Mouse (Mus musculus) lung, adult 2 months (tissue): ENCODE results near the gene Ppp1r14d.
A peak's percentile ranks its signal among the peaks of the same experiment; 100 is the strongest.

Experiments used
- CTCF ChIP-seq: fragments of 200-500 bp; IDR thresholded peaks from 2 replicates; pipeline ENCODE4 v1.5.1; 2011; ENCODE audit warnings: mild to moderate bottlenecking, low read length, control low read depth; ENCODE audit not compliant: insufficient read depth
- POLR2A ChIP-seq: fragments of 200-500 bp; IDR thresholded peaks from 2 replicates; pipeline ENCODE4 v1.6.1; 2011; ENCODE audit warnings: low read depth, mild to moderate bottlenecking, control low read depth, low read length, borderline replicate concordance; ENCODE audit errors: extremely low read depth

DNA sequence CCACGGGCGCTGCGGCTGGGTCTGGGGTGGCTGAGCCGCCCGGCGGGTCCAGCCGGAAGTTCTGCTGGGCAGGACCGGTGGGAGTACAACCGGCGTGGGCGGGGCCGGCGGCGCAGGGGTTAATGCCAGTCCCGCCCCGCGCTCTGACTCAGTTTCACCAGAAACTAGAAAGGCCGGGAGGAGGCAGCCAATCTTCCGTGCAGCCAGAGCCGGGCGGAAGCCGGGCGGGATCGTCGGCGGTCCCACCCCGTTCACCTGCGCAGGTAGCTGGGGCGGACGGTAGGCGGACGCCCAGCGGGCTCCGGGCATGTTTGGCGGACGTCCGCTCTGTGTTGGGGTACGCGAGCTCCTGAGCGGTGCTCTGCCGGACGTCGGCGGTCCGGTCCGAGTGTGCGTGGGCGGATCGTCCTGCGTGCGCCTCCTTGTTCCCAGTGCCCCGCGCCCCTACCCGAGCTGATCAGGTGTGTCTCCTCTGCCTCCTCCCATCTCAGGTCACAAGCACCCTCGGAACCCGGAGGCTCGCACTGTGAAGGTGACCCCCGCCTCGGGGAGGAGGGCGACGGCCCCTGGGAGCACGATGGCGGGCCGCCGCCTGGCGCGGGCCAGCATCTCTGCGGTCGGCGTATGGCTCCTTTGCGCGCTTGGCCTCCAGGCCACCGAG, 7.6 kb upstream of the Ppp1r14d start, which contains the start of gene Spint1:
- no peak for TF ChIP-seq CTCF
- peak; percentile 48; the same call in 1 of the 2 replicates for TF ChIP-seq POLR2A
